Mouse (Mus musculus): ENCODE measurements at regions not wholly inside any gene's neighbourhood (a gene's known extent, or its start where the extent isn't known, plus 50 kb on each side); places are given as distances from the start of the nearest gene placed in this dataset.

DNA sequence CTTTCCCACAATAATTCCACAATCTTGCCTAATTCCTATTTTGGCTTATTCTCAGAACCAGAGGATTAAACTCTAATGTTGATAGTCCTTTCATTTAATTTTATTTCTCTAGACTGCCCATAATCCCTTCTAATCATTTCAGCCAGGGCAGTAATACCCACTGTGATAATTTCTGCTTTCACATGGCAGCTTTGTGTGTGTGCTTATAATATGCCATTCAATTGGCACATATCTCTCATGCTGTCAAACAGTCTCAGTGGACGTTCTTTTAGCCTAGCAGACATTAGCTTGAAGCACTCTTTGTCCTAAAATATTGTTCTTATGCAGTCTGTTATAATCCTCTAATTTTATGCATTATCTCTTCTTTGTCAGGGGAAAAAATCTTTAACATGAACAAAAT, 205.0 kb upstream of the Hsf2 start:
- no peak for TF ChIP-seq CTCF (IDR thresholded peaks at IDR 0.05)
- TF ChIP-seq POLR2A (IDR thresholded peaks at IDR 0.05; ENCODE audit: insufficient read depth, low read depth, low read length) = no peak
